Mouse (Mus musculus) ES-Bruce4 (cell line): ENCODE measurements at regions not wholly inside any gene's neighbourhood (a gene's known extent, or its start where the extent isn't known, plus 50 kb on each side); places are given as distances from the start of the nearest gene placed in this dataset.

Experiments used
- EP300 ChIP-seq: IDR thresholded peaks from 2 replicates; pipeline ENCODE4 v1.6.1; 2011; ENCODE audit warnings: low read depth, low read length; ENCODE audit not compliant: insufficient read depth
- POLR2A ChIP-seq: IDR thresholded peaks from one replicate; pipeline ENCODE4 v1.8.1; 2011; ENCODE audit warnings: low read length; ENCODE audit not compliant: insufficient read depth

- TF ChIP-seq EP300 (no peak), POLR2A (no peak)
Measured at GRCm38 (mm10) chr2:179128432-179128831, 313.8 kb upstream of the Cdh4 start.
